In the genomic region with DNA sequence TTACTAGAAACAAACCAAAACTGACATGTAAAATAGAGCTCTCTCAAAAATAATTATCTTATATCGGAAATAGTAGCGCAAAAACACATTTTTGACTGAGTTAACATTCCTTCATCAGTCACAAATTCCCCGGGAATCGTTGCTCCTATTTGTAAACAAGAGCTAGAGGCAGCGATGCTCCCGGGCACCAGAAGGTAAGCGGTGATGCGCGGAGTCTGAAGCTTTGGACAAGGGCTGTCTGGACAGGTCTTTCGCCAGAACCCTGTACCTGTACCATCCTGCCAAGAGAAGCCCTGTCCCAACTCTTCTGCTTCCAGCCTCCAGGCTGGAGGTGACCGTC, we compare ENCODE assay signal across 8 mouse cellular contexts. TPM values are rescaled to one million over a fixed set of nuclear protein-coding genes. Genes with fewer than 3 reads are reported as not detected.
DNase-seq lines count a peak whose midpoint lies in the region; ATAC-seq and TF ChIP-seq lines count a peak whose summit lies in the region.

No protein-coding gene starts in this region.

- no peaks in the 10 kb centered on the region for H3K36me3 ChIP-seq in lung, embryonic 14.5 days (ENCODE audit: insufficient read depth)
- no peaks in the 10 kb centered on the region for H3K36me3 ChIP-seq in embryonic facial prominence, embryonic 15.5 days
- no peaks in the 10 kb centered on the region for H3K36me3 ChIP-seq in intestine, embryonic 16.5 days (ENCODE audit: control insufficient read depth, insufficient read depth, low read length)
- no peaks in the 10 kb centered on the region for H3K36me3 ChIP-seq in neural tube, embryonic 14.5 days (ENCODE audit: control insufficient read depth, insufficient read depth, low read length)

- H3K27me3 ChIP-seq in lung, embryonic 14.5 days (ENCODE audit: insufficient read depth, low read length), result peaks cover 34% of the 10 kb centered on the region
- H3K27me3 ChIP-seq in embryonic facial prominence, embryonic 15.5 days, result peaks cover 25% of the 10 kb centered on the region
- H3K27me3 ChIP-seq in intestine, embryonic 16.5 days (replicated peaks; ENCODE audit: control insufficient read depth, insufficient read depth, low read length), result peaks cover 14% of the 10 kb centered on the region
- peaks cover 3% of the 10 kb centered on the region; the same call in 1 of the 2 replicates for H3K27me3 ChIP-seq in neural tube, embryonic 14.5 days (ENCODE audit: control insufficient read depth, insufficient read depth, low read length)

- no peak overlapping the region for H3K9ac ChIP-seq in lung, embryonic 14.5 days
- no peak overlapping the region for H3K9ac ChIP-seq in embryonic facial prominence, embryonic 15.5 days
- peak overlapping the region; percentile 67 for H3K9ac ChIP-seq in intestine, embryonic 16.5 days (ENCODE audit: low read depth, low read length)
- peak overlapping the region; percentile 56 for H3K9ac ChIP-seq in neural tube, embryonic 14.5 days (replicated peaks; ENCODE audit: low read depth, low read length)

- H3K9me3 ChIP-seq in lung, embryonic 14.5 days (ENCODE audit: low read depth, low read length), result no peaks in the 10 kb centered on the region
- no peaks in the 10 kb centered on the region for H3K9me3 ChIP-seq in embryonic facial prominence, embryonic 15.5 days (replicated peaks)
- no peaks in the 10 kb centered on the region for H3K9me3 ChIP-seq in intestine, embryonic 16.5 days (ENCODE audit: control insufficient read depth, low read length)
- H3K9me3 ChIP-seq in neural tube, embryonic 14.5 days (ENCODE audit: control insufficient read depth, low read length), result no peaks in the 10 kb centered on the region

- no peak for TF ChIP-seq CTCF in lung, embryonic 14.5 days (IDR thresholded peaks at IDR 0.05; ENCODE audit: low read depth)
- no peak for TF ChIP-seq CTCF in lung, adult 2 months (IDR thresholded peaks at IDR 0.05; ENCODE audit: insufficient read depth, low read length)

- no peak overlapping the region for H3K27ac ChIP-seq in lung, embryonic 14.5 days (ENCODE audit: low read depth)
- H3K27ac ChIP-seq in embryonic facial prominence, embryonic 15.5 days (replicated peaks), result no peak overlapping the region
- no peak overlapping the region for H3K27ac ChIP-seq in intestine, embryonic 16.5 days (ENCODE audit: low read length)
- no peak overlapping the region for H3K27ac ChIP-seq in neural tube, embryonic 14.5 days (ENCODE audit: low read depth, low read length)

- peak overlapping the region; percentile 97 for H3K4me2 ChIP-seq in lung, embryonic 14.5 days
- peak overlapping the region; percentile 100 for H3K4me2 ChIP-seq in embryonic facial prominence, embryonic 15.5 days (replicated peaks)
- peak overlapping the region; percentile 100 for H3K4me2 ChIP-seq in intestine, embryonic 16.5 days (ENCODE audit: low read depth, low read length)
- peak overlapping the region; percentile 98 for H3K4me2 ChIP-seq in neural tube, embryonic 14.5 days (ENCODE audit: low read depth, low read length)

- peak; percentile 15 for DNase-seq in lung, embryonic 14.5 days
- DNase-seq in lung, adult 2 months, result no peak
- no peak for DNase-seq in gastrocnemius, adult 18-20 months (ENCODE audit: low spot score)
- DNase-seq in left cerebral cortex, adult 8-10 months (ENCODE audit: low spot score in 2 of 2), result no peak
- no peak for DNase-seq in adrenal gland, postnatal 14 days

- 9% methylated on average over 11 of the region's 11 CpGs for WGBS in lung, embryonic 14.5 days
- WGBS in lung, adult 2 months, result 8% methylated on average over 11 of the region's 11 CpGs
- 7% methylated on average over 11 of the region's 11 CpGs for WGBS in embryonic facial prominence, embryonic 15.5 days
- 6% methylated on average over 11 of the region's 11 CpGs for WGBS in intestine, embryonic 16.5 days
- WGBS in neural tube, embryonic 14.5 days, result 9% methylated on average over 11 of the region's 11 CpGs

- H3K4me3 ChIP-seq in lung, embryonic 14.5 days (ENCODE audit: low read depth, low read length), result peak overlapping the region; percentile 48
- no peak overlapping the region for H3K4me3 ChIP-seq in lung, adult 2 months (replicated peaks; ENCODE audit: extremely low read depth, low read depth, low read length)
- H3K4me3 ChIP-seq in embryonic facial prominence, embryonic 15.5 days (replicated peaks), result peak overlapping the region; percentile 54
- peak overlapping the region; percentile 59 for H3K4me3 ChIP-seq in intestine, embryonic 16.5 days (ENCODE audit: low read length)
- peak overlapping the region; percentile 48 for H3K4me3 ChIP-seq in neural tube, embryonic 14.5 days (ENCODE audit: low read depth, low read length)

- peaks cover 12% of the 10 kb centered on the region; the same call in 1 of the 2 replicates for H3K4me1 ChIP-seq in lung, embryonic 14.5 days (ENCODE audit: insufficient read depth)
- H3K4me1 ChIP-seq in lung, adult 2 months (ENCODE audit: control insufficient read depth, insufficient read depth, low read length), result peaks cover 4% of the 10 kb centered on the region
- H3K4me1 ChIP-seq in embryonic facial prominence, embryonic 15.5 days, result peaks cover 18% of the 10 kb centered on the region
- H3K4me1 ChIP-seq in intestine, embryonic 16.5 days (ENCODE audit: control insufficient read depth, insufficient read depth, low read length), result peaks cover 18% of the 10 kb centered on the region
- 0 out of 2 replicates have a peak, but pooled peaks cover 5% of the 10 kb centered on the region for H3K4me1 ChIP-seq in neural tube, embryonic 14.5 days (ENCODE audit: control insufficient read depth, insufficient read depth, low read length)

- peak; percentile 7; the same call in 1 of the 2 replicates for ATAC-seq in lung, embryonic 14.5 days (ENCODE audit: insufficient read depth)
- ATAC-seq in embryonic facial prominence, embryonic 15.5 days (ENCODE audit: insufficient number of reproducible peaks, low FRiP score, low TSS enrichment, low read depth), result no peak
- 0 out of 2 replicates have a peak, but pooled peaks have one; percentile 10 for ATAC-seq in intestine, embryonic 16.5 days
- ATAC-seq in neural tube, embryonic 14.5 days (ENCODE audit: low read depth), result no peak

- no peak for TF ChIP-seq POLR2A in lung, adult 2 months (IDR thresholded peaks at IDR 0.05; ENCODE audit: borderline replicate concordance, extremely low read depth, low read depth, low read length)

RNA-seq across cellular contexts. Expression of a gene that starts 0.7 kb away (rescaled TPM):
- polyA plus RNA-seq in lung, embryonic 14.5 days (2014; fragmentation: Nextera tagmentation; extraction: Ambion mirVana), result 0.26 TPM in 1 of 2 replicates, not detected in the other
- 0.26 and 0.31 TPM in 2 replicates for polyA plus RNA-seq in lung, adult 2 months (2012; rRNA removed)
- polyA plus RNA-seq in embryonic facial prominence, embryonic 15.5 days (2015; fragmentation: Nextera tagmentation; extraction: Ambion mirVana), result 0.58 and 0.73 TPM in 2 replicates
- 0.35 and 0.42 TPM in 2 replicates for polyA plus RNA-seq in intestine, embryonic 16.5 days (2015; fragmentation: Nextera tagmentation; extraction: Ambion mirVana)
- 7.9 and 8.2 TPM in 2 replicates for polyA plus RNA-seq in neural tube, embryonic 14.5 days (2014; fragmentation: Nextera tagmentation; extraction: Ambion mirVana)
- total RNA-seq in gastrocnemius, adult 18-20 months (2021), result under 1 TPM; 0.12 to 0.23 TPM
- 1 to 10 TPM; 8.4 to 10.0 (median 9.1) TPM for total RNA-seq in left cerebral cortex, adult 8-10 months (2022)
- total RNA-seq in adrenal gland, postnatal 14 days (2021), result 2.4 and 2.6 TPM in 2 replicates

RNA-seq across cellular contexts. Expression of a gene that starts 15.9 kb away (rescaled TPM):
- polyA plus RNA-seq in lung, embryonic 14.5 days (2014; fragmentation: Nextera tagmentation; extraction: Ambion mirVana), result 14.5 and 15.4 TPM in 2 replicates
- 11.1 and 12.2 TPM in 2 replicates for polyA plus RNA-seq in lung, adult 2 months (2012; rRNA removed)
- polyA plus RNA-seq in embryonic facial prominence, embryonic 15.5 days (2015; fragmentation: Nextera tagmentation; extraction: Ambion mirVana), result 9.1 and 9.7 TPM in 2 replicates
- polyA plus RNA-seq in intestine, embryonic 16.5 days (2015; fragmentation: Nextera tagmentation; extraction: Ambion mirVana), result 9.0 and 9.5 TPM in 2 replicates
- polyA plus RNA-seq in neural tube, embryonic 14.5 days (2014; fragmentation: Nextera tagmentation; extraction: Ambion mirVana), result 10.1 and 10.4 TPM in 2 replicates
- total RNA-seq in gastrocnemius, adult 18-20 months (2021), result 1 to 10 TPM; 3.8 to 4.3 TPM
- total RNA-seq in left cerebral cortex, adult 8-10 months (2022), result 10 to 100 TPM; 19.7 to 22.3 (median 21.1) TPM
- 16.6 and 17.2 TPM in 2 replicates for total RNA-seq in adrenal gland, postnatal 14 days (2021)

Comparison
In these comparisons a context has a peak if more than half of its experiments do, and no peak if none do; other contexts are left out.
1. ATAC-seq: peak in lung, embryonic 14.5 days (single experiment) and intestine, embryonic 16.5 days (single experiment); none in embryonic facial prominence, embryonic 15.5 days (single experiment) and neural tube, embryonic 14.5 days (single experiment).
2. H3K9ac ChIP-seq: peak in intestine, embryonic 16.5 days (single experiment) and neural tube, embryonic 14.5 days (single experiment); none in lung, embryonic 14.5 days (single experiment) and embryonic facial prominence, embryonic 15.5 days (single experiment).
3. Peak in every context shown above with its lines, with median percentiles within 50 percentile points of each other: H3K4me2 ChIP-seq.